Mouse (Mus musculus): Measurements from ENCODE around the gene Amz2. TPM values are rescaled to one million over a fixed set of nuclear protein-coding genes. Genes with fewer than 3 reads are reported as not detected.
"Not testable (repeated sequence)": the region's sequence is repeated elsewhere in the genome, so short reads cannot be mapped to it uniquely, and the experiment has no call there.

Amz2 gene
- polyA plus RNA-seq, 1 experiment from 2014 or later: 48.7 TPM

- Histone ChIP-seq H3K4me3 (no peak overlapping the region), H3K4me2 (replicated peaks) (no peak overlapping the region), H3K9me3 (no peaks in the 10 kb centered on the region), H3K27ac (no peak overlapping the region), H3K36me3 (no peaks in the 10 kb centered on the region), H3K9ac (no peak overlapping the region), H3K4me1 (no peaks in the 10 kb centered on the region), H3K27me3 (replicated peaks) (no peaks in the 10 kb centered on the region)
- no peak for ATAC-seq (ENCODE audit: low FRiP score, low read depth)
- WGBS: 82% methylated on average over 10 of the region's 10 CpGs
Observed at GRCm38 (mm10) chr11:109487991-109488684, 62.4 kb downstream of the Amz2 start.

DNA sequence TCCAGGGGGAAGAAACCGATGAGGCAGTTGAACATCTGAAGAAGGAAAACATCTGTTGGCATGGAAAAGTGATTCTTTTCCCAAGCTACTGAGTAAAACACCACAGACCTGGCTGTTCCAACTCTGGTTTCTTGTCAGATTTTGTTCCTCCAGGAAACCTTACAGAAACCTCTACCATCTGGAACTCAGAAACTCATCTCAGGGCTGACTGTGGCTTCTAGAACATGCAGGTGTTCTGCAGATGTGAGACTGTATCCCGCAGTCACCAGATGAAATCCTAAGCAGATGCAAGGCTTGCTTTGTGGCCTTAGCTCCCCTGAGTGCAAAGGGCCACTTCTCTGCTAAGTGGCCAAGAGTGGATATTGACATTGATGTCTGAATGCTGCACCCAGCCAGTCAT, 64.0 kb downstream of the Amz2 start:
- Histone ChIP-seq H3K4me2 (replicated peaks) (no peak overlapping the region), H3K27ac (no peak overlapping the region), H3K4me1 (no peaks in the 10 kb centered on the region), H3K4me3 (no peak overlapping the region), H3K9me3 (no peaks in the 10 kb centered on the region), H3K36me3 (no peaks in the 10 kb centered on the region), H3K27me3 (replicated peaks) (no peaks in the 10 kb centered on the region), H3K9ac (no peak overlapping the region)
- 76% methylated on average over 2 of the region's 2 CpGs for WGBS
- ATAC-seq (ENCODE audit: low FRiP score, low read depth): no peak

DNA sequence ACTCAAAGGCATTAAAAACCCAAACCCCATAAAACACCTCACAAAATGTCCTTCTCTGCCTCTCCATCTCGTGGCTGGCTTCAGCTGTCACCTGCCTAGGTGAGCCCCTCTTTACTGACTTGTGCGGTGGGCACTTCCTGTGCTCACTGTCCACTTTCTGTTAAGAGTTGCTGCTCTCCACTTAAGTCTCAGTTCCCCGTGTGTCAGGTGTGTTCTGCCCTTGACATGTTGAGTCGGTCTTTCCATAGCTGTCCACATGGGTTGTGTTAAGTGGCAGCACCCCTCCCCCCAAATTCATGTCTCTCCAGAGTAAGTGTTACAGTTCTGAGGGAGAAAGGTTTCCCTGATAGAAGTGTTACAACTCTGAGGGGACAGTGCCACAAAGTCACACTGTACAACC, 66.1 kb downstream of the Amz2 start:
- Histone ChIP-seq H3K9ac (no peak overlapping the region), H3K4me3 (no peak overlapping the region), H3K4me2 (replicated peaks) (no peak overlapping the region), H3K36me3 (no peaks in the 10 kb centered on the region), H3K27me3 (replicated peaks) (no peaks in the 10 kb centered on the region), H3K9me3 (no peaks in the 10 kb centered on the region), H3K27ac (no peak overlapping the region), H3K4me1 (peaks cover 13% of the 10 kb centered on the region; the same call in 1 of the 2 replicates)
- no peak for ATAC-seq (ENCODE audit: low FRiP score, low read depth)
- 78% methylated on average over 4 of the region's 4 CpGs for WGBS

GRCm38 (mm10) chr11:109492847-109493464, 67.2 kb downstream of the Amz2 start:
- peaks cover 21% of the 10 kb centered on the region; the same call in 1 of the 2 replicates for H3K4me1 ChIP-seq
- H3K4me3 ChIP-seq; H3K27me3 ChIP-seq (replicated peaks); H3K9ac ChIP-seq; H3K27ac ChIP-seq; H3K9me3 ChIP-seq; H3K36me3 ChIP-seq; H3K4me2 ChIP-seq (replicated peaks); ATAC-seq (ENCODE audit: low FRiP score, low read depth): not testable (repeated sequence)
- 88% methylated on average over 8 of the region's 8 CpGs for WGBS

GRCm38 (mm10) chr11:109494890-109495770, 69.4 kb downstream of the Amz2 start:
- no peaks in the 10 kb centered on the region for H3K9me3 ChIP-seq
- 56% methylated on average over 24 of the region's 24 CpGs for WGBS
- no peaks in the 10 kb centered on the region for H3K36me3 ChIP-seq
- H3K4me3 ChIP-seq: no peak overlapping the region
- H3K4me1 ChIP-seq: peaks cover 25% of the 10 kb centered on the region; the same call in 1 of the 2 replicates
- no peak overlapping the region for H3K9ac ChIP-seq
- ATAC-seq (ENCODE audit: low FRiP score, low read depth): no peak
- no peaks in the 10 kb centered on the region for H3K27me3 ChIP-seq (replicated peaks)
- H3K4me2 ChIP-seq (replicated peaks): no peak overlapping the region
- no peak overlapping the region for H3K27ac ChIP-seq

- WGBS: 55% methylated on average over 14 of the region's 14 CpGs
- H3K27me3 ChIP-seq (replicated peaks): no peaks in the 10 kb centered on the region
- no peak overlapping the region for H3K4me3 ChIP-seq
- H3K27ac ChIP-seq: no peak overlapping the region
- no peak for ATAC-seq (ENCODE audit: low FRiP score, low read depth)
- H3K9me3 ChIP-seq: no peaks in the 10 kb centered on the region
- H3K9ac ChIP-seq: no peak overlapping the region
- H3K4me2 ChIP-seq (replicated peaks): no peak overlapping the region
- peaks cover 25% of the 10 kb centered on the region; the same call in 1 of the 2 replicates for H3K4me1 ChIP-seq
- H3K36me3 ChIP-seq: no peaks in the 10 kb centered on the region
Observed at GRCm38 (mm10) chr11:109495771-109496474, 70.2 kb downstream of the Amz2 start.

DNA sequence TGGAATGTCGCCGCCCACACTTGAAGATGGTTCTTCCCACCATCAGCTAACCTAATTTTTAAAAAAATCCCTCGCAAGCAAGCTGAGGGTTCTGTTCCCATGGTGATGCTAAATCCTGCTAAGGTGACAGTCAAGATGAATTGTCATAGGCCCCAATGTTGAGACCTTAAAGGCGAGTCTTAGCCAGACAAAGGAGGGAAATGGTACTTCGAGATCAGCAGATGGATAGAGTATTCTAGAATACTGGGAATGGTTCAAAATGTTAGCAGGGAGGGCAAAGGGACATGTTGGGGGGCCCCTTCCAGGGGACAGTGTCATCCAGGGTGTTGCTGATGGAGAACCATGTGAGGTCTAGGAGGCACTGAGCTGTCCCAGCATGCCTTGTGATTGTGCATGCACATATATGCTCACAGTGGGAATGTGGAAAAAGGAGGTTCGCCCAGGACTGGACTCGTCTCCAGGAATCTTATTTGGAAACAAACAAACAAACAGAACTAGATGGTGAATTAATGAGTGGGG, 70.8 kb downstream of the Amz2 start:
- no peak overlapping the region for H3K4me2 ChIP-seq (replicated peaks)
- no peaks in the 10 kb centered on the region for H3K27me3 ChIP-seq (replicated peaks)
- no peak overlapping the region for H3K27ac ChIP-seq
- H3K9me3 ChIP-seq: no peaks in the 10 kb centered on the region
- peaks cover 25% of the 10 kb centered on the region; the same call in 1 of the 2 replicates for H3K4me1 ChIP-seq
- no peak for ATAC-seq (ENCODE audit: low FRiP score, low read depth)
- H3K4me3 ChIP-seq: no peak overlapping the region
- H3K36me3 ChIP-seq: no peaks in the 10 kb centered on the region
- no peak overlapping the region for H3K9ac ChIP-seq
- WGBS: 82% methylated on average over 7 of the region's 7 CpGs

DNA sequence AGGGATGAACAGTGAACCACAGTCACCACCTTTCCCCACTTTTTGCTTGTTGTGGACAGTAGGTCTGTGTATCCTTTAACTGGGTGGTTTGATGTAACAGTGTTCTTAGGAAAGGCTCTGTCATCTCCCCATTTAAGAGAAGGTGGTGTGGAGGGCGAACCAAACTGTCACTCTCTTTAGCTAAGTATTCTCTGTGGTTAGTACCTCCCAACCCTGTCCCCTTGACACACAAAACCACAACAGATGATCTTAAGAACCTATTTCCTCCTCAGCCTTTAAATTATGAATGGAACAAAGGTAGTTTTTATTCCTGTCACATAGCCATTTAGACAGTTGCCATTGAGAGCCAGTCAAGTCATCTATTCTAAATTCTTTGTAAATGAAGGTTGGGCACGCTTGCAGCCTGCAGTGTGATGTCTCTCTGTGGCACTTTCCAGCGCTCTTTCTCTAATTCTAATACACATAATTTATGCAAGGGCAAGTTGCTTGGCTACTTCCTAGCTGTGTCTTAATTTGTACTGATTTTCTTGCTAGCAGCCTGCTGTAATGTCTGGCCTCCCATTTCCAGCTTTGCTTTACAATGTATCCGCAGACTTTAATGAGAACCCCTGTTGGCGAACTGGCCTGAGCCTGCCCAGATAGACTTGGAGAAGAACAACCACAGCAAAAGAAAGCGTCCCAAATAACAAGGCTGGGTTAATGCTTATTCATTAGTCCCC, 71.4 kb downstream of the Amz2 start:
- no peak overlapping the region for H3K9ac ChIP-seq
- no peaks in the 10 kb centered on the region for H3K36me3 ChIP-seq
- no peak overlapping the region for H3K4me3 ChIP-seq
- no peaks in the 10 kb centered on the region for H3K27me3 ChIP-seq (replicated peaks)
- H3K27ac ChIP-seq: no peak overlapping the region
- no peak for ATAC-seq (ENCODE audit: low FRiP score, low read depth)
- H3K4me2 ChIP-seq (replicated peaks): no peak overlapping the region
- H3K4me1 ChIP-seq: peaks cover 25% of the 10 kb centered on the region; the same call in 1 of the 2 replicates
- WGBS: 48% methylated on average over 6 of the region's 6 CpGs
- no peaks in the 10 kb centered on the region for H3K9me3 ChIP-seq

GRCm38 (mm10) chr11:109497990-109498389, 72.2 kb downstream of the Amz2 start:
- no peak overlapping the region for H3K4me2 ChIP-seq (replicated peaks)
- 68% methylated on average over 9 of the region's 9 CpGs for WGBS
- no peak overlapping the region for H3K27ac ChIP-seq
- no peak overlapping the region for H3K4me3 ChIP-seq
- H3K9me3 ChIP-seq: no peaks in the 10 kb centered on the region
- H3K9ac ChIP-seq: no peak overlapping the region
- H3K36me3 ChIP-seq: no peaks in the 10 kb centered on the region
- ATAC-seq (ENCODE audit: low FRiP score, low read depth): no peak
- no peaks in the 10 kb centered on the region for H3K27me3 ChIP-seq (replicated peaks)
- H3K4me1 ChIP-seq: peaks cover 25% of the 10 kb centered on the region; the same call in 1 of the 2 replicates

GRCm38 (mm10) chr11:109500206-109500605, 74.5 kb downstream of the Amz2 start:
- ATAC-seq (ENCODE audit: low FRiP score, low read depth): no peak
- no peaks in the 10 kb centered on the region for H3K9me3 ChIP-seq
- no peak overlapping the region for H3K4me2 ChIP-seq (replicated peaks)
- H3K27ac ChIP-seq: no peak overlapping the region
- no peak overlapping the region for H3K4me3 ChIP-seq
- H3K9ac ChIP-seq: no peak overlapping the region
- no peaks in the 10 kb centered on the region for H3K36me3 ChIP-seq
- peaks cover 23% of the 10 kb centered on the region; the same call in 1 of the 2 replicates for H3K4me1 ChIP-seq
- no peaks in the 10 kb centered on the region for H3K27me3 ChIP-seq (replicated peaks)
- 94% methylated on average over 5 of the region's 5 CpGs for WGBS

Data from neural tube, embryonic 12.5 days (tissue).